Mouse (Mus musculus) C2C12 (cell line): ENCODE measurements around the gene Mnt.

ENCODE experiments used
- CTCF ChIP-seq: IDR thresholded peaks from one replicate; pipeline ENCODE4 v1.5.1; 2011; ENCODE audit not compliant: control insufficient read depth, insufficient read depth, insufficient read length
- MAX ChIP-seq: IDR thresholded peaks from one replicate; pipeline ENCODE4 v1.6.1; 2011; ENCODE audit warnings: mild to moderate bottlenecking, control low read depth
- MYOD1 ChIP-seq: IDR thresholded peaks from one replicate; pipeline ENCODE4 v1.6.1; 2011; ENCODE audit warnings: low read depth; ENCODE audit not compliant: control insufficient read depth, insufficient read length
- MYOG ChIP-seq: IDR thresholded peaks from one replicate; pipeline ENCODE4 v1.6.1; 2011; ENCODE audit not compliant: control insufficient read depth, insufficient read length; ENCODE audit errors: extremely low read depth

DNA sequence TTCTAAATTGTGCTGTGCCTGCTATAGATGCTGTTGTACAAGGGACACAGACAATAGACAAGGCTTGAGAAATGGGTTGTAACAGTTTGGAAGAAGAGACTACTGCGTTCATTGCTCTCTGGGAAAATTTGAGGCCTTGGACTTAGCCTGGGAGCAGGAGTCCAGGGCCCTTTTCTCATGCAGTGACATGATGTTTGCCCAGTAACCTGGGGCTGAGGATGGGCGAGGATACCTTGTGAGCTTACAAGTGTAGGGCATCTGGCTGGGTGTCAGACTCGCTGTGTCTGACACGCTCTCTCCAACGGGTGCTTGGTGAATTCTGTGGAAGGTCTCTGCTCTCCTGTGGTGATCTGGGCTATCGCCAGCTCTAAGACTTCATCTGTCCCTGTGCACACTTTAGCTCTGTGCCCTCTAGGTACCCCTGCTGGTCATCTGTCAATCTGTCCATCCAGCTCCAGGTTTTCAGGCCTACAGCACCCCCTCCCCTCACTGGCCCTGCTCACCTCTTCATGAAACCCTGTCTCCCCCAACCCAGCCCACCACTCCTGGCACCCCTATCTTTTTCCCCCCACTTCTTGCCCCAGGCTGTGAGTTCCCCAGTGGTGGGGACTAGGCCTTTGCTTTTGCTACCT lies 5.0 kb downstream of the Mnt start:
- TF ChIP-seq CTCF (no peak), MAX (no peak), MYOG (no peak), MYOD1 (no peak)
